Mouse (Mus musculus): ENCODE measurements at regions not wholly inside any gene's neighbourhood (a gene's known extent, or its start where the extent isn't known, plus 50 kb on each side); places are given as distances from the start of the nearest gene placed in this dataset.
A peak's percentile ranks its signal among the peaks of the same experiment; 100 is the strongest.

GRCm38 (mm10) chr10:99615779-99616178 is 143.7 kb downstream of the Csl start:
- Histone ChIP-seq H3K4me3 (no peak overlapping the region), H3K4me1 (no peaks in the 10 kb centered on the region), H3K4me2 (replicated peaks) (no peak overlapping the region), H3K9ac (no peak overlapping the region), H3K9me3 (replicated peaks) (no peaks in the 10 kb centered on the region), H3K36me3 (no peaks in the 10 kb centered on the region), H3K27ac (no peak overlapping the region), H3K27me3 (no peaks in the 10 kb centered on the region)
- no peak for ATAC-seq (ENCODE audit: low FRiP score)
- 16% methylated on average over 6 of the region's 6 CpGs for WGBS

DNA sequence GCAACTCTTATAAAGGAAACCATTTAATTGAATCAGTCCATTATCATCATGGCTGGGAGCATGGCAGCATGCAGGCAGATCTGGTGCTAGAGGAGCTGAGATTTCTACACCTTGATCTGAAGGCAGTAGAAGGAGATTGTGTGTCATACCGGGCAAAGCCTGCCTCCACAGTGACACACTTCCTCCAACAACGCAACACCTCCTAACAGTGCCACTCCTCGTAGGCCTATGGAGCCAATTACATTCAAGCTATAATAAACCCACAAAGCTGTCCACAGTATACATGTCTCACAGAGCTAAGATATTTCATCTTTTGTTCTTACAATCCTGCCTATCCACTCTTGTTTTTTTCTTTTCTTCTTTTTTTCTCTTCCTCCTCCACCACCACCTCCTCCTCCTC is 141.8 kb downstream of the Csl start:
- Histone ChIP-seq H3K9ac (no peak overlapping the region), H3K36me3 (no peaks in the 10 kb centered on the region), H3K27me3 (no peaks in the 10 kb centered on the region), H3K4me1 (no peaks in the 10 kb centered on the region), H3K4me2 (replicated peaks) (no peak overlapping the region), H3K27ac (no peak overlapping the region), H3K4me3 (no peak overlapping the region), H3K9me3 (replicated peaks) (no peaks in the 10 kb centered on the region)
- WGBS = 93% methylated on average over 3 of the region's 3 CpGs
- ATAC-seq (ENCODE audit: low FRiP score) = no peak

GRCm38 (mm10) chr10:99619421-99620151 is 139.9 kb downstream of the Csl start:
- WGBS = 46% methylated on average over 18 of the region's 18 CpGs
- H3K4me2 ChIP-seq (replicated peaks) = peak overlapping the region; percentile 24
- no peaks in the 10 kb centered on the region for H3K27me3 ChIP-seq
- no peak overlapping the region for H3K4me3 ChIP-seq
- ATAC-seq (ENCODE audit: low FRiP score) = peak; percentile 73
- no peak overlapping the region for H3K9ac ChIP-seq
- no peaks in the 10 kb centered on the region for H3K9me3 ChIP-seq (replicated peaks)
- no peaks in the 10 kb centered on the region for H3K36me3 ChIP-seq
- no peaks in the 10 kb centered on the region for H3K4me1 ChIP-seq
- H3K27ac ChIP-seq = no peak overlapping the region

DNA sequence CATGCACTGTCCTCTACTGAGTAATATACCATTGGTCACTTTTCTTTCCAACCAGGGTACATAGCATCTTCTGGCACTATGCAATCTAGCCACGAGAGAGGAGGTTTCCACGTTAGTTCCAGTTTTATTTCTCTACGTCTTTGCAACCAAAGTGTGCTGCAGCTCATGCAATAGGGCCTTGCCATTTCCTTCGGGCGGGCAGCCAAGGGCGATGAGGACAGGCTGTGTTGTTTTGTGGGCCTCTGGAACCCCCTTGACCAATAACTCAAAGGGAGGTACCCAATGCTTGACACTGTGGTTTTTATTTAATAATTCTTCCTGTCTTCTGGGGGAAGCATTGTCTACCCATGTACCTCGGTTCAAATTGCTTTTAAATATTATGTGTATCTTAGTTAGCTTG is 139.0 kb downstream of the Csl start:
- no peaks in the 10 kb centered on the region for H3K27me3 ChIP-seq
- H3K9me3 ChIP-seq (replicated peaks) = no peaks in the 10 kb centered on the region
- WGBS = 90% methylated on average over 7 of the region's 7 CpGs
- no peaks in the 10 kb centered on the region for H3K4me1 ChIP-seq
- ATAC-seq (ENCODE audit: low FRiP score) = no peak
- H3K27ac ChIP-seq = no peak overlapping the region
- no peak overlapping the region for H3K4me2 ChIP-seq (replicated peaks)
- no peaks in the 10 kb centered on the region for H3K36me3 ChIP-seq
- no peak overlapping the region for H3K9ac ChIP-seq
- no peak overlapping the region for H3K4me3 ChIP-seq

DNA sequence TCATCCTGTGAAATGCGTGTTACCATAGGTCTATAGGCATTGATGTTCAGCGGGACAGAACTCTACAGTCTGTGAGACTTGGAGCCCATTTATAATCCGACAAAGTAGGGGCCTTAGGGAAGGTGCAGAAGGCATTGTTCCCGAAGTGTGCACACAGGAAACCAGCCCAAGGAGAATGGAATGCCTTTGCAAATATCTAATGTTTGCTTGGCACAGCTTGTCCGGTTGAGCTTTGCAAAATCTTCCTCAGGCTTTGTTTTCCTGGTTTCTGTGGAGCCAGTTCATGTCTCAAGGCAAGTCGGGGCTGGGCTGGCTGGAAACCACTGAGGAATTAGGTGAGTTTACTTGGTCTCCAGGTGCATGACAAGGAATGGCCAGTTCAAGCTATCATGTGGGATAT is 132.1 kb downstream of the Csl start:
- WGBS = 74% methylated on average over 6 of the region's 6 CpGs
- Histone ChIP-seq H3K4me1 (no peaks in the 10 kb centered on the region), H3K27me3 (no peaks in the 10 kb centered on the region), H3K27ac (no peak overlapping the region), H3K4me2 (replicated peaks) (no peak overlapping the region), H3K9me3 (replicated peaks) (no peaks in the 10 kb centered on the region), H3K36me3 (no peaks in the 10 kb centered on the region), H3K9ac (no peak overlapping the region), H3K4me3 (no peak overlapping the region)
- no peak for ATAC-seq (ENCODE audit: low FRiP score)

DNA sequence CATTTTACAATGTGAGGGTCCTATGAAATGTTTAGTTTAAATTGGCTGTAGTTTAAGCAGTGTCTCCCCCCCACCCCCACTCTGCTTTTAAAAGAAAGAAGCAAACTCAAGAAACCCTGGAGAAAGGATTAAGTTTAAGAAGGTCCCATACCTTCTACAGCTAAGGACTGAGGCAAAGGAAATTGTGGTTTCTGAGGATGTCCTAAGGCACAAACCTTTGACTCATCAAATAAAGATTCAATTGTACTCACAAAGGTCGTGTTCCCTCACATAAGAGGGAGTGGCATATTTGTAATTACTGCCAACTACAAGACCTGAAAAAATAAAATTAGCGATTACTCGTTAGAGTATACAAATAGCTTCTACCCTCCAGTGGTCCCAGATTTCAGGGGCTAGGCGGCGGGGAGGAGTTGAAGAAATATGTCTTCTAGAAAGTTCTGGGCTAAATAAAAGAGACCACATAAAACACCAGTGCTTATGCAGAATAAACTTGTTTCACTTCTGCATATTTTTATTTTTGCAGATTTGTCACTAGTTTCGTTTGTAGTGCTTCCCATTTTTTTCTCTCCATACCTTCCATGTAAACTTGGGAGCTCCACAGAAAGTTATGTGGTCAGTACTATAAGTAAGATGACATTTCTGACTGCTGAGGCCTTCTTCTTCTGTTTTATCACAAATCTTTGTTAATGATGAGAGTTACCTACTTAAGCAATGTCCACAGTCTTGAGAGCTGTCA is 127.0 kb downstream of the Csl start:
- ATAC-seq (ENCODE audit: low FRiP score) = no peak
- Histone ChIP-seq H3K4me2 (replicated peaks) (no peak overlapping the region), H3K36me3 (no peaks in the 10 kb centered on the region), H3K4me3 (no peak overlapping the region), H3K27me3 (no peaks in the 10 kb centered on the region), H3K27ac (no peak overlapping the region), H3K4me1 (no peaks in the 10 kb centered on the region), H3K9ac (no peak overlapping the region), H3K9me3 (replicated peaks) (no peaks in the 10 kb centered on the region)
- WGBS = 78% methylated on average over 6 of the region's 6 CpGs

GRCm38 (mm10) chr10:99635796-99636195 is 123.7 kb downstream of the Csl start:
- Histone ChIP-seq H3K4me1 (no peaks in the 10 kb centered on the region), H3K27ac (no peak overlapping the region), H3K27me3 (no peaks in the 10 kb centered on the region), H3K4me3 (no peak overlapping the region), H3K4me2 (replicated peaks) (no peak overlapping the region), H3K9ac (no peak overlapping the region), H3K9me3 (replicated peaks) (no peaks in the 10 kb centered on the region), H3K36me3 (no peaks in the 10 kb centered on the region)
- no peak for ATAC-seq (ENCODE audit: low FRiP score)
- WGBS = 79% methylated on average over 4 of the region's 4 CpGs

DNA sequence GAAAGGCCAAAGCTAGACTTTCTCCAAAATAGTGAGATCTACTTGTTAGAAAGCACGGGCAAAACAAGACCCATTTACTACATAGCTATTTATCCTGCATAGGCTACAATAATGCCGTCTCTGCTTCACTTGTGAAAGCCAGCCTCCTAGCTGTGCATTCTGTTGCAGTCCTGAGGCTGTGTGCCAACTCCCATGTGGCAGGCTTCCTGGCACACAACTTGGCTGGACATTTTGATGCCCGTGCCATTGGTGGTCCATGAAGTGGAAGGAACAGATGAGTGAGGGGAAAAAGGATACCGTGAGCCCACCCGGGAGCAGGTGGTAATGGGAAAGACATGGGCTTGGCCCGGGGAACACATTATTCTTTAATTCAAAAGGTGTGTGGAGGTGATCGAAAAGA is 120.4 kb downstream of the Csl start:
- Histone ChIP-seq H3K4me1 (no peaks in the 10 kb centered on the region), H3K36me3 (no peaks in the 10 kb centered on the region), H3K27me3 (no peaks in the 10 kb centered on the region), H3K9me3 (replicated peaks) (no peaks in the 10 kb centered on the region), H3K4me3 (no peak overlapping the region), H3K4me2 (replicated peaks) (no peak overlapping the region), H3K9ac (no peak overlapping the region), H3K27ac (no peak overlapping the region)
- WGBS = 73% methylated on average over 7 of the region's 7 CpGs
- ATAC-seq (ENCODE audit: low FRiP score) = peak; percentile 53

DNA sequence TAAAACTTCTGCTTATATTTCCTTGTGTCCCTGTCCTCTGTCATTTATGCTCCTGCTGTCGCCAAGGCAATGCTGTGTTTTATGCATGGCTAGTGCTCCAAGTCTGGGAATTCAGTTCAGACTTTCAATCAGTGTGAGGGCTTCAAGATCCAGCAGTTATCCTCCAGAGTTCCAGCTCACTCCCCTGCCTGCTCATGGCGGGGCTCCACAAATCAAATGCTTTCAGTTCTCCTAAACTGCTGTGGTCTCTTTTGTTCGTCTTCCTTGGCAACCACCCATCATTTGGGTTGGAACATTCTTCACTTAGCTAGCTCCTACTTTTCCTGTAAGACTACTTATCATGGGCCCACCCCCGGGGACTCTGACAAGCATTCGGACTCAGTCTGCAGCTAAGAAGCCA is 120.0 kb downstream of the Csl start:
- Histone ChIP-seq H3K4me1 (no peaks in the 10 kb centered on the region), H3K27me3 (no peaks in the 10 kb centered on the region), H3K36me3 (no peaks in the 10 kb centered on the region), H3K9ac (no peak overlapping the region), H3K4me2 (replicated peaks) (no peak overlapping the region), H3K4me3 (no peak overlapping the region), H3K9me3 (replicated peaks) (no peaks in the 10 kb centered on the region), H3K27ac (no peak overlapping the region)
- 55% methylated on average over 5 of the region's 5 CpGs for WGBS
- ATAC-seq (ENCODE audit: low FRiP score) = peak; percentile 38; the same call in 1 of the 2 replicates

- H3K9me3 ChIP-seq (replicated peaks) = no peaks in the 10 kb centered on the region
- no peak overlapping the region for H3K4me2 ChIP-seq (replicated peaks)
- no peaks in the 10 kb centered on the region for H3K36me3 ChIP-seq
- no peaks in the 10 kb centered on the region for H3K4me1 ChIP-seq
- ATAC-seq (ENCODE audit: low FRiP score) = peak; percentile 48
- no peak overlapping the region for H3K27ac ChIP-seq
- no peaks in the 10 kb centered on the region for H3K27me3 ChIP-seq
- no peak overlapping the region for H3K9ac ChIP-seq
- no peak overlapping the region for H3K4me3 ChIP-seq
- WGBS = 16% methylated on average over 11 of the region's 11 CpGs
Observed at GRCm38 (mm10) chr10:99641784-99642183, 117.7 kb downstream of the Csl start.

DNA sequence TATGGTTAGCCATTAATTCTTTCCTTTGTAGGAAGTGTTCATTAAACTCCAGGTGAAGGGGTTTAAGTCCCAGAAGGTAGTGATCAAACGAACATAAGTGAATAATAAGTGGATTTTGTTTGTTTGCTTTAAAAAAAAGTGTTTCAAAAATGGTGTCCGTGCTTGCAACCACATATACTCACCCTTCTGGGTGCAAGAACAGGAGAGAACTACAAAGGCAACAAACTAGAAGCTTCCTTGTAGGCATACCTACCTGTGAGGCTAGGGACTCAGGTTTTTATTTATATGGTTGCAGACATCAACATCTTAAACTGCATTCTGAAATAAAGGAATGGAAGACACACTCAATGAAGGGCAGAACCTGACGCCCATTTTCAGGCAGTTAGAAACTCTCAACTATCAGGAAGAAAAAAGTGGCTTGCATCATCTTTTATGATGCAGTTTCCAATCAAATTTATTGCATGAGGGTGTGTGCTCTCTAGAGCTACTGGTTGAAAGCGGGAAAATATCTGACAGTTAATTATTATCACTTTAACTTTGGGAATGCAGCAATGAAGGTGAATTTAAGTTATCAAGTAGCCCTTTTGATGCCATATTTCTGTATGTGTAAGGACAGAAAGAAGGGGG is 117.1 kb downstream of the Csl start:
- Histone ChIP-seq H3K9ac (no peak overlapping the region), H3K4me1 (no peaks in the 10 kb centered on the region), H3K4me3 (no peak overlapping the region), H3K36me3 (no peaks in the 10 kb centered on the region), H3K4me2 (replicated peaks) (no peak overlapping the region), H3K27me3 (no peaks in the 10 kb centered on the region), H3K27ac (no peak overlapping the region), H3K9me3 (replicated peaks) (no peaks in the 10 kb centered on the region)
- no peak for ATAC-seq (ENCODE audit: low FRiP score)
- WGBS = 71% methylated on average over 4 of the region's 4 CpGs

DNA sequence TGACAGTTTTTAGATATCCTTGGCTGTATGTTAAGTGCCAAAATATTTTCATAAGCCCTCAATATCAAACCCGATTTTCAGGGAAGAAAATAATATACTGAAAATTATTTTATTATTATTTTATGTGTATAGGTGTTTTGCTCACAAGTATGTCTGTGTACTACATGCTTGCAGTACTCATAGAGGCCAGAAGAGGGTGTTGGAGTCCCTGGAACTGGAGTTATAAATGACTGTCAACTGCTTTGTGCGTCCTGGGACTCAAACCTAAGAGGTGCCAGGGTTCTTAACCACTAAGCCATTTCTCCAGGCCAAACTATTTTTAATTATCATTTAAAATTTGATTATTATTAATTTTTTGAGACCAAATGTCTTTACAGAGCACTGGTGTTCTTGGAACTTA is 114.5 kb downstream of the Csl start:
- ATAC-seq (ENCODE audit: low FRiP score) = no peak
- no peaks in the 10 kb centered on the region for H3K4me1 ChIP-seq
- H3K4me3 ChIP-seq = no peak overlapping the region
- no peak overlapping the region for H3K9ac ChIP-seq
- 52% methylated on average over 2 of the region's 2 CpGs for WGBS
- no peak overlapping the region for H3K27ac ChIP-seq
- H3K36me3 ChIP-seq = no peaks in the 10 kb centered on the region
- H3K9me3 ChIP-seq (replicated peaks) = no peaks in the 10 kb centered on the region
- no peaks in the 10 kb centered on the region for H3K27me3 ChIP-seq
- H3K4me2 ChIP-seq (replicated peaks) = no peak overlapping the region

- Histone ChIP-seq H3K4me3 (no peak overlapping the region), H3K27ac (no peak overlapping the region), H3K9me3 (replicated peaks) (no peaks in the 10 kb centered on the region), H3K4me2 (replicated peaks) (no peak overlapping the region), H3K9ac (no peak overlapping the region), H3K36me3 (no peaks in the 10 kb centered on the region), H3K4me1 (no peaks in the 10 kb centered on the region), H3K27me3 (no peaks in the 10 kb centered on the region)
- no peak for ATAC-seq (ENCODE audit: low FRiP score)
- 90% methylated on average over 1 of the region's 1 CpGs for WGBS
Observed at GRCm38 (mm10) chr10:99652011-99652410, 107.4 kb downstream of the Csl start.

Data from hindbrain, embryonic 12.5 days (tissue).